Mouse (Mus musculus): ENCODE measurements around the gene Abl1. TPM values are rescaled to one million over a fixed set of nuclear protein-coding genes. Genes with fewer than 3 reads are reported as not detected.

Gene Abl1
- polyA plus RNA-seq, 1 experiment, result 61.7 TPM

DNA sequence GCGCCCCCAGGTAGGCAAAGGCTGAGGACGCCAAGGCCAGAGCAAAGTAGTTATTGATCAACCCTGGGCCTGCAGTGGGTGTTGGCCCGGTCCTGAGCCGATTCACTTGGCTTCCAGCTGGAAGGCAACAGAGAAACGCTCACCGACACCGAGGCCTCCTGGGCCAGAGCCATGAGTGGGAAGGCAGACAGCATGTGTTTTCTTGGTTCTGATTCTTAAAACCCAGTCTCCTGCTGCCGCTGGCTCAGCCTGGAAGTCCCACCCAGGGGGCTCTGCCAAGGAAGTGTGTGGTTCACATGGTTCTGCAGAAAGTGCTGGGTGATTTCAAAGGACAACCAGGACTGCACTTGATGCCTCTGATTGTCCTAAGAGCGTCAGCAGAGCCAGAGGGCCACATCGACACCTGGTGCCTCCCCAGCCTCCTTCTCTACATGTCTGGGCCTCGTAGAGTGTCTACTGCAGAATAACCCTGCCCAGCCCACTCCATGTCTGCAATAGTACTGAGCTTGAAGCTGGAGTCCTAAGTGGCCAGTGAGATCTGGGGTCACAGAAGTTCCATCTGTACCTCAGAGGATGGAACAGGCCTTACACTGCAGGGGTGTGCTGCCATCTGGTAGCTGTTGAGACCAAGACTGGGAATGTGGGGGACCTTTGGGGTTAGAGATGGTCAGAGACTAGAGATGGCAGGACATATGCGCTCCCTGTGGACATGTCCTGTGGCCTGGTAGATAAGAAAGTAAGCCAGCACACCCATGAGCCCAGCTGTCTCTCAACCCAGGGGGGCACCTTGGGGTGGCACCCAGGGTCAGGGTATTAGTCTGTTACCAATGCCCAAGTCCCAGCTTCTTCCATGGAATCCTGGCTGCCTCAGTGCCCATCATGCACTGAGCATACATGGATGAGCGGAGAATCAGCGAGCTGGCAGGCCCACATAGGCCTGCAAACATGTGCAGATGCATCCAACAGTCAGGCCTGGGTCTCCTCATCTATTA lies 138.2 kb downstream of the Abl1 start:
- 86% methylated on average over 14 of the region's 14 CpGs for WGBS
- Histone ChIP-seq H3K4me3 (replicated peaks; ENCODE audit: extremely low read depth, low read depth, low read length) (no peak overlapping the region), H3K4me1 (ENCODE audit: control insufficient read depth, insufficient read depth, low read length) (peaks cover 7% of the 10 kb centered on the region)
- no peak for DNase-seq
- no peak for TF ChIP-seq POLR2A (IDR thresholded peaks at IDR 0.05; ENCODE audit: borderline replicate concordance, extremely low read depth, low read depth, low read length)
- TF ChIP-seq CTCF (IDR thresholded peaks at IDR 0.05; ENCODE audit: insufficient read depth, low read length), result no peak

DNA sequence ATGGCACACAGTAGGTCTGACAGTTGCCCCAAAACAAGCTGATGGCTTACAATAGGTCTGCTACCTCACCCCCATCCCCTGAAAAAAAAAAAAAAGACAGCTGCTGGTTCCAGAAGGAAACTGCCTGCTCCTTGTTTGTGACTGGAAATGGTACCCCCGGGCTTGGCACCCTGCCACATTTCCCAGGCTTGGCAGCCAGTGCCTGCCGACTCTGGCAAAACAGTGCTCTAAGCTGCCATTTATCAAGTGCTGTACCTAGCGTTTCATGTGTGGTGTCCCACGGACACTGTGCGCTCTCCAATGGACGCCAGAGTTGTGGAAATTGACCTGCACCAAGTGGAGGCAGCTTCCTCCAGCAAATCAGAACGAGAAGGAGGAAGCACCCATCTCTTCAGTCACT lies 139.7 kb downstream of the Abl1 start:
- DNase-seq, result no peak
- WGBS, result 31% methylated on average over 7 of the region's 7 CpGs
- TF ChIP-seq POLR2A (IDR thresholded peaks at IDR 0.05; ENCODE audit: borderline replicate concordance, extremely low read depth, low read depth, low read length), result no peak
- TF ChIP-seq CTCF (IDR thresholded peaks at IDR 0.05; ENCODE audit: insufficient read depth, low read length), result no peak
- no peak overlapping the region for H3K4me3 ChIP-seq (replicated peaks; ENCODE audit: extremely low read depth, low read depth, low read length)
- peaks cover 7% of the 10 kb centered on the region for H3K4me1 ChIP-seq (ENCODE audit: control insufficient read depth, insufficient read depth, low read length)

- Histone ChIP-seq H3K4me3 (replicated peaks; ENCODE audit: extremely low read depth, low read depth, low read length) (no peak overlapping the region), H3K4me1 (ENCODE audit: control insufficient read depth, insufficient read depth, low read length) (peaks cover 7% of the 10 kb centered on the region)
- no peak for DNase-seq
- WGBS, result 42% methylated on average over 4 of the region's 4 CpGs
- no peak for TF ChIP-seq CTCF (IDR thresholded peaks at IDR 0.05; ENCODE audit: insufficient read depth, low read length)
- TF ChIP-seq POLR2A (IDR thresholded peaks at IDR 0.05; ENCODE audit: borderline replicate concordance, extremely low read depth, low read depth, low read length), result no peak
Measured at GRCm38 (mm10) chr2:31828311-31828825, 140.2 kb downstream of the Abl1 start.

GRCm38 (mm10) chr2:31836091-31836490 lies 147.9 kb downstream of the Abl1 start:
- DNase-seq, result no peak

GRCm38 (mm10) chr2:31836985-31837384 lies 148.8 kb downstream of the Abl1 start:
- 36% methylated on average over 6 of the region's 6 CpGs for WGBS
- TF ChIP-seq POLR2A (IDR thresholded peaks at IDR 0.05; ENCODE audit: borderline replicate concordance, extremely low read depth, low read depth, low read length) (no peak), CTCF (IDR thresholded peaks at IDR 0.05; ENCODE audit: insufficient read depth, low read length) (no peak)

More at GRCm38 (mm10) chr2:31836091-31836490, 147.9 kb downstream of the Abl1 start:
- no peaks in the 10 kb centered on the region for H3K4me1 ChIP-seq (ENCODE audit: control insufficient read depth, insufficient read depth, low read length)
- no peak overlapping the region for H3K4me3 ChIP-seq (replicated peaks; ENCODE audit: extremely low read depth, low read depth, low read length)
- no peak for TF ChIP-seq CTCF (IDR thresholded peaks at IDR 0.05; ENCODE audit: insufficient read depth, low read length)
- WGBS, result 76% methylated on average over 10 of the region's 10 CpGs

DNA sequence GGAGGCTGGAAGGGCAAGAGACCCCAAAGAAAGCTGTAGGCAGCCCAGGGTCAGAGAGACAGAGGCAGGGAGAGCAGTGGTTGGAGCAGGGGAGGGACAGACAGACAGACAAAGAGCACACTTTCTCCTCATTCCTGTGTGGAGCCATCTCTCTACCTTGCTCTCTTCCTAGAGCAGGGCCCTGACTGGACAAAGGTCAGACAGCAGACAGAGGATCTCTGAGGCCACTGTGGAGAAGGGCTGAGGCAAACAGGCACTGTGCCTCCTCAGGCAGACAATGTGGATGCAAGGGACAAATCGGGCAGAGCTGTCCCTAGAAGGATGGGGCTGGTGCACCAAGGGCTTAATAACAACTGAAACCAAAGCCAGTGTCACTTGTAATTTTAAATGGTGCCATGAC lies 150.7 kb downstream of the Abl1 start:
- no peak overlapping the region for H3K4me3 ChIP-seq (replicated peaks; ENCODE audit: extremely low read depth, low read depth, low read length)
- TF ChIP-seq POLR2A (IDR thresholded peaks at IDR 0.05; ENCODE audit: borderline replicate concordance, extremely low read depth, low read depth, low read length) (no peak), CTCF (IDR thresholded peaks at IDR 0.05; ENCODE audit: insufficient read depth, low read length) (no peak)
- no peak for DNase-seq
- WGBS, result 57% methylated on average over 1 of the region's 1 CpGs
- H3K4me1 ChIP-seq (ENCODE audit: control insufficient read depth, insufficient read depth, low read length), result no peaks in the 10 kb centered on the region

More at GRCm38 (mm10) chr2:31836985-31837384, 148.8 kb downstream of the Abl1 start:
- no peaks in the 10 kb centered on the region for H3K4me1 ChIP-seq (ENCODE audit: control insufficient read depth, insufficient read depth, low read length)
- DNase-seq, result no peak
- H3K4me3 ChIP-seq (replicated peaks; ENCODE audit: extremely low read depth, low read depth, low read length), result no peak overlapping the region

- 0 out of 2 replicates have a peak, but pooled peaks cover 6% of the 10 kb centered on the region for H3K4me1 ChIP-seq (ENCODE audit: control insufficient read depth, insufficient read depth, low read length)
- no peak for DNase-seq
- WGBS, result 9% methylated on average over 10 of the region's 10 CpGs
- TF ChIP-seq CTCF (IDR thresholded peaks at IDR 0.05; ENCODE audit: insufficient read depth, low read length) (no peak), POLR2A (IDR thresholded peaks at IDR 0.05; ENCODE audit: borderline replicate concordance, extremely low read depth, low read depth, low read length) (no peak)
- no peak overlapping the region for H3K4me3 ChIP-seq (replicated peaks; ENCODE audit: extremely low read depth, low read depth, low read length)
Measured at GRCm38 (mm10) chr2:31844729-31845136, 156.6 kb downstream of the Abl1 start.

GRCm38 (mm10) chr2:31845512-31845895 lies 157.3 kb downstream of the Abl1 start:
- 4% methylated on average over 26 of the region's 26 CpGs for WGBS
- Histone ChIP-seq H3K4me1 (ENCODE audit: control insufficient read depth, insufficient read depth, low read length) (0 out of 2 replicates have a peak, but pooled peaks cover 6% of the 10 kb centered on the region), H3K4me3 (replicated peaks; ENCODE audit: extremely low read depth, low read depth, low read length) (no peak overlapping the region)
- TF ChIP-seq POLR2A (IDR thresholded peaks at IDR 0.05; ENCODE audit: borderline replicate concordance, extremely low read depth, low read depth, low read length) (no peak), CTCF (IDR thresholded peaks at IDR 0.05; ENCODE audit: insufficient read depth, low read length) (no peak)
- DNase-seq, result no peak

- no peak within 1 kb of the TSS for H3K4me3 ChIP-seq (replicated peaks; ENCODE audit: extremely low read depth, low read depth, low read length)
- DNase-seq, result no peak
- under 1% methylated on average over 86 of the region's 88 CpGs for WGBS
- H3K4me1 ChIP-seq (ENCODE audit: control insufficient read depth, insufficient read depth, low read length), result 0 out of 2 replicates have a peak, but pooled peaks cover 6% of the 10 kb centered on the region
- TF ChIP-seq POLR2A (IDR thresholded peaks at IDR 0.05; ENCODE audit: borderline replicate concordance, extremely low read depth, low read depth, low read length), result no peak
- no peak for TF ChIP-seq CTCF (IDR thresholded peaks at IDR 0.05; ENCODE audit: insufficient read depth, low read length)
Measured at GRCm38 (mm10) chr2:31845896-31846691, 157.9 kb downstream of the Abl1 start, which contains the start of gene Fibcd1. Gene Fibcd1 (minus strand): TSS chr2:31846005.
